Mouse (Mus musculus) hindbrain, embryonic 10.5 days (tissue): Measurements from ENCODE around the gene Tgm2. TPM values are rescaled to one million over a fixed set of nuclear protein-coding genes. Genes with fewer than 3 reads are reported as not detected.

ENCODE experiments used
- DNase-seq: peaks from one replicate; pipeline ENCODE4 v3.0.0-alpha.2; 2017; ENCODE audit warnings: low spot score
- H3K27ac ChIP-seq: fragments of 300-500 bp; sonication (generic); 2 replicates; pipeline ENCODE4 v1.5.1; 2016; ENCODE audit warnings: mild to moderate bottlenecking, moderate library complexity
- H3K27me3 ChIP-seq: fragments of 300-500 bp; sonication (generic); 2 replicates; pipeline ENCODE4 v1.6.1; 2016; ENCODE audit warnings: mild to moderate bottlenecking; ENCODE audit not compliant: poor library complexity, insufficient read depth, severe bottlenecking
- H3K36me3 ChIP-seq: fragments of 300-500 bp; sonication (generic); 2 replicates; pipeline ENCODE4 v1.6.1; 2016; ENCODE audit warnings: mild to moderate bottlenecking, moderate library complexity
- H3K4me1 ChIP-seq: fragments of 300-500 bp; sonication (generic); replicated peaks from 2 replicates; pipeline ENCODE4 v1.6.1; 2016; ENCODE audit warnings: mild to moderate bottlenecking
- H3K4me3 ChIP-seq: fragments of 300-500 bp; sonication (generic); 2 replicates; pipeline ENCODE4 v1.5.1; 2016; ENCODE audit warnings: mild to moderate bottlenecking, moderate library complexity
- H3K9me3 ChIP-seq: fragments of 300-500 bp; sonication (generic); 2 replicates; pipeline ENCODE4 v1.6.1; 2016; ENCODE audit warnings: mild to moderate bottlenecking, moderate library complexity
- WGBS: fragments of 180-500 bp; shearing (Covaris S2); methylation state at CpG from one replicate; pipeline ENCODE4 v1.1.7; 2016; 5-methylcytosine and 5-hydroxymethylcytosine counted together
- polyA plus RNA-seq: library from polyadenylated mRNA; unstranded; fragments of >200 nt; fragmentation: Nextera tagmentation; extraction: Ambion mirVana; gene quantifications from 2 replicates; pipeline ENCODE4 v1.2.1, GENCODE M21; 2016

Tgm2 gene
- polyA plus RNA-seq, 1 experiment from 2014 or later: 7.5 TPM

- peaks cover 49% of the 10 kb centered on the region for H3K4me1 ChIP-seq
- H3K36me3 ChIP-seq: no peaks in the 10 kb centered on the region
- H3K9me3 ChIP-seq: no peaks in the 10 kb centered on the region; the same call in 1 of the 2 replicates
- no peak for DNase-seq
- H3K4me3 ChIP-seq: peak overlapping the region; percentile 55
- peaks cover 38% of the 10 kb centered on the region for H3K27me3 ChIP-seq
- peak overlapping the region; percentile 82 for H3K27ac ChIP-seq
- WGBS: 72% methylated on average over 5 of the region's 5 CpGs
Observed at GRCm38 (mm10) chr2:158145528-158146065, 639 bp downstream of the Tgm2 start.

DNA sequence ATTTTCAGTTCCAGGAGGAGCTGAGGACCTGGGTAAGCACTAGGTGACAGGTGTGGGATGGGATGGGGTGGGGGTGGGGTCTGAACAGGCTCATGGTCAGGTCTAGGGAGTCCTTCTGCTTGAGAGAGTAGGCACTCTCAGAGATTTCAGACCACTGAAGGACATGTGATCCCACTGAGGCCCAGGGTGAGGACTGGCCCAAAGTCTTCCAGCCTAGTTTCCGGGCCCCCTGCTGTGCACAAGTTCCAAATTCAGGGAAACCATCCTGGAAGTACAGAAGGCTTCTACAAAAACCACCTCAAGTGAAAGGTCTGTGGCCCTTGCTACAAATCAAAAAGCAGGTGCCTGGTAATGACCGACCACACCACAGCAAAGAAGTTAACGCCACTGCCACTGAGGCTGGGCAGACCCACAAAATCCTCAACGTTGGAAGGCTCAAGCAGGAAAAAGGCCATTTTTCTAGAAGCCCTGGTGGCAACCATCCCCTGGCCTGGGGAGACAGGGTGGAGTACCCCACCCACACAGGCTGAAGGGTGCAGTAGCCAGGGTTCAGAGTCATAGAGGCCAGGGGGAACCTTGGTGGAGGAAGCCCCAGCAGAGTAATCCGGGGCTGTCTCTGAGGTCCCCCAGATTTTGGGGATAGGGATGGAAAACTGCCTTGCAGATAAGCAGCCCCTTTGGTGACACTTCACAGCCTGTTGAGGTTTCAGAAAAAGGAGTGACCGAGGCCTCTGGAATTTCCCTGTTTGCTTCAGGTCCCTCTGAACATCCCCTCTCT is 1.3 kb downstream of the Tgm2 start:
- 85% methylated on average over 6 of the region's 6 CpGs for WGBS
- no peak for DNase-seq
- Histone ChIP-seq H3K36me3 (no peaks in the 10 kb centered on the region), H3K27me3 (peaks cover 38% of the 10 kb centered on the region), H3K9me3 (no peaks in the 10 kb centered on the region), H3K4me3 (peak overlapping the region; percentile 55; the same call in 1 of the 2 replicates), H3K4me1 (peaks cover 52% of the 10 kb centered on the region), H3K27ac (0 out of 2 replicates have a peak overlapping the region, but pooled peaks have one; percentile 82)

- DNase-seq: no peak
- H3K4me3 ChIP-seq: no peak overlapping the region; the same call in 1 of the 2 replicates
- no peaks in the 10 kb centered on the region for H3K9me3 ChIP-seq
- no peak overlapping the region for H3K27ac ChIP-seq
- H3K27me3 ChIP-seq: peaks cover 38% of the 10 kb centered on the region
- WGBS: 62% methylated on average over 8 of the region's 8 CpGs
- H3K36me3 ChIP-seq: no peaks in the 10 kb centered on the region
- H3K4me1 ChIP-seq: peaks cover 59% of the 10 kb centered on the region
Observed at GRCm38 (mm10) chr2:158144263-158144662, 2.0 kb downstream of the Tgm2 start.

DNA sequence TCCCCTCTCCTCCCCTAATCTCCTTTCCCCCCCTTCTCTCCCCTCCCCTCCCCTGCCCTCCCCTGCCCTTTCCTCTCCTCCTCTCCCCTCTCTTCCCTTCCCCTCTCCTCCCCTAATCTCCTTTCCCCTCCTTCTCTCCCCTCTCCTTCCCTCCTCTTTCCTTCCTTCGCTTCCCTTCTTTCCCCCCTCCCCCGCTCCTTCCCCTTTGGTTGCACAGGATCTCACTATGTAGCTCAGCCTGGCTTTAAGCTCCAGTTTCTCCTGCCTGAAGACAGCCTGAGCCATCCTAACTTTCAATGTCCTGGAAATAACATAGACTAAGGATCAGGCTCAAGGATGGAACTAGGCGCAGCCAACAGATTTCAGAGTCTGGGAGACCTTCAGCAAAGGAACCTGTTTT is 2.4 kb downstream of the Tgm2 start:
- H3K36me3 ChIP-seq: no peaks in the 10 kb centered on the region
- peaks cover 38% of the 10 kb centered on the region for H3K27me3 ChIP-seq
- H3K4me3 ChIP-seq: no peak overlapping the region
- no peak overlapping the region; the same call in 1 of the 2 replicates for H3K27ac ChIP-seq
- WGBS: 71% methylated on average over 3 of the region's 3 CpGs
- H3K9me3 ChIP-seq: no peaks in the 10 kb centered on the region
- H3K4me1 ChIP-seq: peaks cover 60% of the 10 kb centered on the region
- no peak for DNase-seq

DNA sequence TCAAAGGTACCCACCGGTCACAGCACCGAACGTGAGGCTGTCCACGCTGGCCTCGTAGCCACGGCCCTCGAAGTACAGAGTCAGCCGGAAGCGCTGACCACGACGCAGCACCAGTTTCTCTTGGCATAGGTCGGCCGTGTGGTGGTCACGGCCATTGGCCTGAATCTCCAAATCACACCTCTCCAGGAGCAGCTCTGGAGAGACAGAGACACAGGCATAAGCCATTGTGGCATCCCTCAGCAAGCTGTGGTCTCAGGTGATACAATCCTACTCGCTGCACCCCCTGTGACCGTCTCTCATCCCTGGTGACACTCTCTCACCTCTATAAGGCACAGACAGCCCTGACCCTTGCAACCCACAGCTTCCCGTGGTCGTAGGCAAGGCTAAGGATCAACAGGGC is 3.3 kb downstream of the Tgm2 start:
- Histone ChIP-seq H3K27me3 (peaks cover 38% of the 10 kb centered on the region), H3K27ac (peak overlapping the region; percentile 41), H3K36me3 (no peaks in the 10 kb centered on the region), H3K4me1 (peaks cover 60% of the 10 kb centered on the region), H3K4me3 (no peak overlapping the region), H3K9me3 (no peaks in the 10 kb centered on the region)
- DNase-seq: no peak
- 84% methylated on average over 18 of the region's 18 CpGs for WGBS

DNA sequence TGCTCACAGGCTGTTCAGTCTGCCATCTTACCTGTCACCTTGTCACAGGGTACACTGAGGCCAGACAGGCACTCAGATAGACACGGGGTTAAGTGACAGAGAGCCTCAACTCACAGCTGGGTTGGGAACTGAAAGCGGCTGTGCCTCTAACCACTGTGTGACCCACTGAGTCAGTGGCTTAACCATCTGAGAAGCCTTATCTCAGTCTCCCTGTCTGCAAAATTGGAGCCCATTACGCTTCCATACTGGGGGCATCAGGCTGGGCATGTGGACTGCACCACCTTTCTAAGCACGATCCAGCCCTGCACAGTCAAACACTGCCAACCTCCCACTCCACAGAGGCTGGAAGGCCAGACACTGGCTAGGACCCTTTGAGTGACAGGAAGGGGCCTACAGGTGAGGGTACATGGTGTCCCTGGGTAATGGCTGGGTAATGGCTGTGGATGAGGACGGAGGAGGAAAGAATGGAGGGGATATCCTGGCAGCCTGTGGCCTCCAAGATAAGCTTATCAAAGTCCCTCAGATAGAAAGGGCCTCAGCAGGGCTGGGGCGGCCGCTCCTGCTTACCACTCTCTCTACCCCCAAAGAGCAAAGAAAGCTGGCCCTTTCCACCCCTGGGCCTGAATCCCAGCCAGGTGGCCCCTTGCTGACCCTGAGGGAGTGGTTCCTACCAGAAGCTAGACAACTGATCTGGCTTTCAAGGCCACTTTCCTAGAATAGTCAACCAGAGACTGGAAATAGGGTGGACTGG is 4.4 kb downstream of the Tgm2 start:
- H3K27ac ChIP-seq: peak overlapping the region; percentile 66; the same call in 1 of the 2 replicates
- WGBS: 88% methylated on average over 7 of the region's 7 CpGs

GRCm38 (mm10) chr2:158141271-158141670 is 5.0 kb downstream of the Tgm2 start:
- no peaks in the 10 kb centered on the region for H3K9me3 ChIP-seq
- WGBS: 78% methylated on average over 7 of the region's 7 CpGs
- peaks cover 61% of the 10 kb centered on the region for H3K4me1 ChIP-seq
- H3K27ac ChIP-seq: peak overlapping the region; percentile 66; the same call in 1 of the 2 replicates
- H3K4me3 ChIP-seq: no peak overlapping the region
- peaks cover 28% of the 10 kb centered on the region for H3K27me3 ChIP-seq
- DNase-seq: no peak
- H3K36me3 ChIP-seq: no peaks in the 10 kb centered on the region

More for the DNA sequence above, 4.4 kb downstream of the Tgm2 start:
- no peak overlapping the region for H3K4me3 ChIP-seq
- DNase-seq: no peak
- H3K9me3 ChIP-seq: no peaks in the 10 kb centered on the region
- H3K4me1 ChIP-seq: peaks cover 60% of the 10 kb centered on the region
- no peaks in the 10 kb centered on the region for H3K36me3 ChIP-seq
- H3K27me3 ChIP-seq: peaks cover 31% of the 10 kb centered on the region

DNA sequence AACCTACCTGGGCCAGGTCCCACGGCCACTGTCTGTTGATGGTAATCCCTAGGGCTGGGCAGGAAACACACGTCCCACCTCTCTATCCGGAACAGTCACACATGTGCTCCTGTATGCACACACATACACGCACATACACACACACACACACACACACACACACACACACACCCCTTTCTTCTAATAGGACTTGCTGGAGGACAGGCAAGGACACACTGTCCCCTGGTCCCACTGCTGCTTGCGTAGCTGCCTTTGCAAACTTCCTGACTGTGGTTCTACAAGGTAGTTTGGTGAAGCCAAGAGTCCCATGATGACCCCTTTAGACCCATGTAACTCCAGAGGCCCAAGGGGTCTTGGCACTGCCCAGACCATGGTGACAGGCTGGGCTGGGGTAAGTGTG is 5.6 kb downstream of the Tgm2 start:
- Histone ChIP-seq H3K4me1 (peaks cover 61% of the 10 kb centered on the region), H3K27me3 (peaks cover 22% of the 10 kb centered on the region), H3K36me3 (no peaks in the 10 kb centered on the region), H3K9me3 (no peaks in the 10 kb centered on the region), H3K4me3 (no peak overlapping the region), H3K27ac (peak overlapping the region; percentile 66; the same call in 1 of the 2 replicates)
- WGBS: 81% methylated on average over 5 of the region's 5 CpGs
- no peak for DNase-seq

- DNase-seq: no peak
- H3K27me3 ChIP-seq: peaks cover 14% of the 10 kb centered on the region
- no peaks in the 10 kb centered on the region for H3K9me3 ChIP-seq
- 41% methylated on average over 7 of the region's 7 CpGs for WGBS
- peak overlapping the region; percentile 68 for H3K27ac ChIP-seq
- no peaks in the 10 kb centered on the region for H3K36me3 ChIP-seq
- H3K4me3 ChIP-seq: no peak overlapping the region
- peaks cover 58% of the 10 kb centered on the region for H3K4me1 ChIP-seq
Observed at GRCm38 (mm10) chr2:158139628-158140027, 6.6 kb downstream of the Tgm2 start.

DNA sequence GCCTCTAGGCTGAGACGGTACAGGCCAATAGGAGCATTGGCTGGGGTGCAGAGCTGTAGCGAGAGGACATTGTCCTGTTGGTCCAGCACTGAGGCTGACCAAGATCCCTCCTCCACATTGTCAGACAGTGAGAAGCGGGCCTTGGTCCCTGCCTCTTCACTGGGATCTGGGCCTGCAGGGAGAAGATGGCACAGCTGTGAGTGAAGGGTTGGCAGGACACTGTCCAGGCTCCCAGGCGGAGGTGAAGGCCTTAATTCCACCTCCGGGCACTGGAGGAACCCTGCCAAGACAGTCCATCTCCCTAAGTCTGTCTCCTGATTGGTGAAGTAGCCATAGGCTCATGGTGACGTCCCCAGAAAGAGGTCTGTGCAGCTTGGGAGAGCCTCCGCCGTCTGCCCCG is 7.5 kb downstream of the Tgm2 start:
- H3K4me1 ChIP-seq: peaks cover 49% of the 10 kb centered on the region
- peak overlapping the region; percentile 23; the same call in 1 of the 2 replicates for H3K27ac ChIP-seq
- DNase-seq: no peak
- WGBS: 95% methylated on average over 9 of the region's 9 CpGs
- H3K36me3 ChIP-seq: no peaks in the 10 kb centered on the region
- H3K4me3 ChIP-seq: no peak overlapping the region
- H3K27me3 ChIP-seq: peaks cover 12% of the 10 kb centered on the region; the same call in 1 of the 2 replicates
- no peaks in the 10 kb centered on the region for H3K9me3 ChIP-seq

GRCm38 (mm10) chr2:158137771-158138170 is 8.5 kb downstream of the Tgm2 start:
- Histone ChIP-seq H3K4me1 (peaks cover 39% of the 10 kb centered on the region), H3K27ac (no peak overlapping the region), H3K36me3 (no peaks in the 10 kb centered on the region), H3K9me3 (no peaks in the 10 kb centered on the region), H3K4me3 (no peak overlapping the region), H3K27me3 (peaks cover 5% of the 10 kb centered on the region; the same call in 1 of the 2 replicates)
- WGBS: 86% methylated on average over 12 of the region's 12 CpGs
- no peak for DNase-seq

GRCm38 (mm10) chr2:158136205-158136604 is 10.0 kb downstream of the Tgm2 start:
- Histone ChIP-seq H3K9me3 (no peaks in the 10 kb centered on the region), H3K27ac (no peak overlapping the region; the same call in 1 of the 2 replicates), H3K36me3 (no peaks in the 10 kb centered on the region), H3K27me3 (0 out of 2 replicates have a peak, but pooled peaks cover 3% of the 10 kb centered on the region), H3K4me3 (no peak overlapping the region), H3K4me1 (peaks cover 41% of the 10 kb centered on the region)
- WGBS: 56% methylated on average over 7 of the region's 7 CpGs
- DNase-seq: no peak
